Mouse (Mus musculus) heart, adult 2 months (tissue): ENCODE results near the gene Ccdc36.

ENCODE experiments used
- CTCF ChIP-seq: fragments of 200-600 bp; IDR thresholded peaks from 2 replicates; pipeline ENCODE4 v1.8.1; 2022; ENCODE audit warnings: antibody characterized with exemption, mild to moderate bottlenecking, moderate library complexity
- EP300 ChIP-seq: fragments of 200-500 bp; IDR thresholded peaks from 2 replicates; pipeline ENCODE4 v1.6.1; 2011; ENCODE audit warnings: low read depth, low read length, control low read depth; ENCODE audit not compliant: insufficient read depth

DNA sequence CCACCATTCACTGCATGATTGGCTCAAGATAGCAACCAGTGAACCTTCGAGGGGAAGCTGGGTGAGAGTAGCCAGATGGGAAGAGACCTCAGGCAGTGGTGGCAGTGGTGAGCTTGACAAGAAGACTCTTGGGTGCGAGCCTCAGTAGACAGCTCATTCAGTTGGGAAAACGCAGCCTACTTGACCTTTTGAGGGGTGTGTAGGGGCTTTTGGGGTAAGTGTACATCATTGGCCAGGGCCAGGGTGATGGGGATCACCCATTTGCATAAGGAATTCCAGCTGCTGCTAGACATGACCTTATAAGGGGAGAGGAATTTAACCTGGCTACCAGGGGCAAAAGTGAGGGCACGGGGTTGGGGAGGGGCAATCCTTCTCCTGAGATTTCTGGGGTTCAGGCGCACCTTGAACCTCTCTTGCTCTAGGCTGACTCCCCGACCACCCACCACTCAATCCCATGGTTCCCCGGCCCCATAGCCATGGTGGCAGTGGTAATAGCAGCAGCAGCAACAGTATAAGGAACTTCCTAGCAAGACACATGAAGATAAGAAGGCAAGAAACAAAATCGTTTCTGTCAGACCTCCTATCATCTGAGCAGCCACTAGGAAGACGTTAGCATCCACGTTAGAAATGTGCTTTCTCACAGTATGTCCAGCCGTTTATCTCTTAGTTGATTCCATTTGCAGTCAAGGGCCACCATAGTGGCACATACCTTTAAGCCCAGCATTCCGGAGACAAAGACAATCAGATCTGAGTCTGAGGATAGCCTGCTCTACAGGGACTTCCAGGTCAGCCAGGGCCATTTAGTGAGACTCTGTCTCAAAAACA lies 27.7 kb upstream of the Ccdc36 start:
- TF ChIP-seq CTCF (no peak), EP300 (no peak)
